Mouse (Mus musculus) 3134 (cell line): ENCODE data around the gene Mcts2.
A peak's percentile ranks its signal among the peaks of the same experiment; 100 is the strongest.
"Not testable (repeated sequence)": the region's sequence is repeated elsewhere in the genome, so short reads cannot be mapped to it uniquely, and the experiment has no call there.

Experiments
- DNase-seq: peaks from one replicate; pipeline ENCODE4 v3.0.0-alpha.2; 2011; ENCODE audit warnings: low spot score; ENCODE audit not compliant: insufficient read length; ENCODE audit errors: extremely low read depth

Mcts2 gene

DNA sequence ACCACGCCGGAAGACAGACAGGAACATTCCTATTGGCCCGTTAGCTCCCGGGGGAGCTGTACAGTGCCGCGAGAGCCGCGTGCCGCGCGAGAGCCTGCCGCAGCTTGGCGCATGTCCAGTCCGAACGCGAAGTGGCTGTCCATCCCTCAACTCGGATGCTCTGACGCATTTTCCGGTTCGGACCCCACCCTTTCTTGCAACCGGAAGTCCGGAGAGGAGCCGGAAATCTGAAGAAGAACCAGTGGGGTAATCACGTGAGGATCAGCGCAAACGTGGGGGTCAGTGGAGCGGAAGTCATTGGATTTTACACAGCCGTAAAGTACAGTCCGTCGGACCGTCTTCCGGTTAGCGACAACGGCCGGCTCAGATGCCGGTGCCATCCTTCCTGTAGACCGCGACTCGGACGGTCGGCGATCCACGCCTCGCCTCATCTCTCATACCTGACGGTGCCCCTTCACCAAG is at the start of gene Mcts2:
Gene Mcts2 (plus strand): TSS at position 230 of the 462 bp plus-strand sequence.
- DNase-seq = no peak

- no peak for DNase-seq
These were observed 49.5 kb upstream of the Mcts2 start for GRCm38 (mm10) chr2:152637381-152637780.

DNA sequence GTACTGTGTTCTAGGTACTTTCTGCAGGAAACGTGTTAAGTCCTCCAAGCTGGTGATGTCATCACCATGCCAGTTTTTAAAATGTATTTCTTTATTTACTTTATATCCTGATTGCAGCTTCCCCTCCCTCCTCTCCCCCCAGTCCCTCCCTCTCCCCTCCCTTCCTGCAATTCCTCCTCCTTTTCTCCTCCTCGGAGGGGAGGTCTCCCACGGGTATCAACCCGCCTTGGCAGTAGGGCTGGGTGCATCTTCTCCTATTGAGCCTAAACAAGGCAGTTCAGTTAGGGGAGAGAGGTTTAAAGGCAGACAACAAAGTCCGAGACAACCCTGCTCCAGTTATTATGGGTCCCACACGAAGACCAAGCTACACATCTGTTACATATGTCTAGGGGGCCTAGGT is 48.0 kb upstream of the Mcts2 start:
- DNase-seq = no peak

DNA sequence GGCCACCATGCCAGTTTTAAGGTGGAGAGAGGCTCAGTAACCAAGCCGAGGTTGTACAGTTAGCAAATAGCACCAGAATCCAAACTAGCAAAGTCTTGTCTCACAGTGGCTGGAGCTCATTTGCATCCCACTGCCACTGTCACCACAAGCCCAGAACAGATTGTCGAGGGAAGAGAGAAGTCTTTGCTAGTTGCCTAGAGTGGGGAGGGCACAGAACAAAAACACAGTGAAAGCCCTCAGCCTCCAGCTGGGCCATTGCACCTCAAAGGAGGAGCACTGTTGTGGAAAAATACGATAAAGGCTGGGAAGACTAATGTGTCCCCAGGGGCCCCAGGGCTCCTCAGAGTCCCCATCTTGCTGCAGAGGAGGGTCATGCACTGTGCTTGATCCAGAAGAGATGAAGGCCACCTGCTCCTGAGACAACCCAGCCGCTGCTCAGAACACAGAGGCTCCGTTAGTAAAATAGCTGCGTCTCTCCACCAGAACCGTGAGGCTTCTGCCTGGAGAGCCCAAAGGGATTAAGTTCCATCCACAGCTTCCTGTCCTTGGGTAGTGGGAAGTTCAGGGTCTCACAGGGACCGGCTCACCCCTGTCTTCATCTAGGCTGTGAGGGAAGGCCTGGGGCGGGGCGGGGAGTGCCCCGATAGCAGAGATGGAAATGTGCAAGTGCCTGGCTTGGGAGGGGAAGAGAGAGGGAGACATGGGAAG is 47.3 kb upstream of the Mcts2 start:
- DNase-seq = no peak

DNA sequence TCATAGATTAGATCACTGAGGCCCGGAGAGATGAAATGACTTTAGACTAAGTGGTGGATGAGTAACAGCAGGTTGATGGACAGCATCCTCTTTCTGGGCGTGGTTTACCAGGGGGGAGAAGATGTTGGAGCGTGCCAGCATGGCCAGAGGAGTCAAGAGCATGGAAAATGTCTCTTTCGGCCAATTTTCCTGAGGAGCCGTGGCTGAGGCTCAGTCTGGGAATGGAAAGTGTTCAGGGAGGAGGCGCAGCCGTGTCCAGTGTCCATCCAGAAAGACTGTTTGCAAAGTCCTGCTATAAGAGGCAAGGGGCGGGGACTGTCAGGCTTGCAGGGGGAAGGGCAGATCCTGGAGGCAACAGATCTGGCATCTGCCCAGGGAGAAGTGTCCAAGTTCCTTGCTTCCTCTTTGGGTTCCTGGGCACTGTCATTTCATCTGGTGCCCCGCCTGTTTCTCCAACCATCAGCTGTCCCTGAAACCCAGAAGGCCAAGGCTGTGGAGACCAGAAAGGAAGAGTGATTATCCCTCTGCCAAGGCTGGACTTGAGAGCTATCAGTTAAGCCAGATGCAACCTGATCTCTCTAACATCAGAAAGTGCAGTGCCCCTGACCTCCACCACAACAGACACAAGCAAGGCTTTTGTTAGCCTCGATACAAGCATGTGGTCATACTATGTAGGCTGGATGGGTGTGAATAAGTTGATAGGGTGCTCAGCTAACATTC is 33.8 kb upstream of the Mcts2 start:
- DNase-seq = peak; percentile 70

GRCm38 (mm10) chr2:152653874-152654715 is 32.7 kb upstream of the Mcts2 start:
- peak; percentile 70 for DNase-seq

DNA sequence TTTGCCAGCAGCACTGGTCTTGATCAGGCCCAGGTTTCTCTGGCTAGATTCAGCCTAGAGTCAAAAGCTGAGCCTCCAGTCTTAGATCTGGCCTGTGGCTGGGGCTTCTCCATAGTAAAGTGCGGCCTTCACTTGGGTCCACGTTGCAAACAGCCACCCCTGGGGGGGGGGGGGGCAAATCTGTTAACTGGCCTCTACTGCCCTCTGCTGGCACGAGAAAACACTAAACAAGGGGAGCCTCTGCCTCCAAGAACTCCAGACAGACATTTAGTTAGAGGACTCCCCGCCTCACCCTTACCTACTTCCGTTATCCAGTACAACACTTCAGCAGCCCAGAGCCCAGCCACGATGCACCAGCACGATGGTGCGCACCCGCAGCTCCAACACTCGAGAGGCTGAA is 29.4 kb upstream of the Mcts2 start:
- DNase-seq = peak; percentile 44

DNA sequence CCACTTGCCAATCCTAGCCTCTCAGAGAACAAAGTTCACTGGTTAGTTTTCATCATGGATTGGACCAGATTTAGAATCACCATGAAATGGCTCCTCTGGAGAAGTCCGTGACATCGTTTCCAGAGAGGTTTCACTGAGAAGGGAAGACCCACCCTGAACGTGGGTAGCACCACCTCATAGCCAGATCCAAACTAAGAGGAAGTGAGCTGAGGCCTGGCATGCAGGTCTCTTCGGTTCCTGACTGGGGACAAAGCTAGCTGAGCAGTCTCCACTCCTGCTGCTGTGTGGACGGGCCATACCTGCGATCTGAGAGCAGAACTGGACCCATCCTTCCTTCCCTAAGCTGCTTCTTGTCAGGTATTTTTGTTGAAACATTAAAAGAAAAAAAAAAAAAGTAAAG is 25.7 kb upstream of the Mcts2 start:
- DNase-seq = no peak

DNA sequence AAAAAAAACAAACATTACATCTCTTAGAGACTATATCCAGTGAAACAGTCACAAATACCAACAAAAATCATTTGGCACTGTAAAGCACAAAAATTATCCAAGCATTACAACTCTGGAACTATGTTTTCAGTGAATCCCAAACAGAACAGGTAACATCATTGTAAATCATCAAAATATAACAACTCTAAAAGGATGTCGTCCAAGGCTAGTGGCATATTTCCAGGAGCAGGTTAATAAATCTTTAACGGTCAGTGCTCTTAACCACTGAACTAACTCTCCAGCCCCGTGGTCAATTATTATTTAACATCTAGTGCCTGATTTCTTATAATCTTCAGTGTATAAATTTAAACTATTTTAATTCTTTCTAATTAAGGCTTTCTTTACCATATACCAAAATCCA is 20.6 kb upstream of the Mcts2 start:
- DNase-seq = not testable (repeated sequence)

DNA sequence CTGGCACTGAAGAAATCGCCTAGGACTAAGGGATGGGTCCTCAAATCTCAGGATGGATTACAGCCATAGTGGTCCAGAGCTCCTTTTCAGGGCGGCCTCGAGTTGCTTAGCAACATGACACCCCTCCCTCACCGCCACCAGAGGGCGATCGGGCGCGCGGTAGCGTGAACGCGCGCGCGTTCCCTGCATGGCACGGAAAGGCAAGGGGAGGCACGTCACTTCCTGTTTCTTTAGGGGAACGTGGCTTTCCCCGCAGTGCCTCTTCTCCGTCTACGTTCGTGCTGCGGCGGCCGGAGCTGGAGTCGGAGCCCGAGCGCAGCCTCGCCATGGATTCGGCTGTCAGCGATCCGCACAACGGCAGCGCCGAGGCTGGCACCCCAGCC is 17.6 kb upstream of the Mcts2 start, which contains the start of gene H13:
Gene H13 (plus strand): TSS at position 206 of the 383 bp plus-strand sequence.
- peak; percentile 97 for DNase-seq

GRCm38 (mm10) chr2:152669639-152670484 is 17.0 kb upstream of the Mcts2 start:
- peak; percentile 59 for DNase-seq

GRCm38 (mm10) chr2:152670983-152671641 is 15.7 kb upstream of the Mcts2 start:
- DNase-seq = no peak

- no peak for DNase-seq
These were observed 15.2 kb upstream of the Mcts2 start for GRCm38 (mm10) chr2:152671642-152671999.

GRCm38 (mm10) chr2:152672166-152672565 is 14.7 kb upstream of the Mcts2 start:
- no peak for DNase-seq

DNA sequence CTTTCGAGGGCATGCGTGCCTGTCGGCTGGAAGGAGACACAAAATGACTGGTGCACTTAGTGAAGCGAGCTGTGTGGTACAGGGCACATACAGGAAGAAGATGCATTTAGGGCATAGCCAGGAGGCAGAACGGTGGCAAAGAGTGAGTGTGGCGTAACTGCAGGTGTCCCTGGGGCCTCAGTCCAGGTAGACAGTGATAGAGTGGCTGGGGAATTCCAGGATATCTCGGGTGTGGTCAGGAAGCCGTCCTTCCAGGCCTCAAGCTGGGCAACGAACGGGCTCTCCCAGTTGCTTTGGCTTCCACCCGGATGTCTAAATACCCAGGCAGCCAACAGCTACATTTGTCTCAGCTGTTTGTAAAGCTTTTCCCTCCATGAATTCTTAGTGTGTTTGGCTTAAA is 12.7 kb upstream of the Mcts2 start:
- no peak for DNase-seq

GRCm38 (mm10) chr2:152675252-152675791 is 11.5 kb upstream of the Mcts2 start:
- DNase-seq = no peak

DNA sequence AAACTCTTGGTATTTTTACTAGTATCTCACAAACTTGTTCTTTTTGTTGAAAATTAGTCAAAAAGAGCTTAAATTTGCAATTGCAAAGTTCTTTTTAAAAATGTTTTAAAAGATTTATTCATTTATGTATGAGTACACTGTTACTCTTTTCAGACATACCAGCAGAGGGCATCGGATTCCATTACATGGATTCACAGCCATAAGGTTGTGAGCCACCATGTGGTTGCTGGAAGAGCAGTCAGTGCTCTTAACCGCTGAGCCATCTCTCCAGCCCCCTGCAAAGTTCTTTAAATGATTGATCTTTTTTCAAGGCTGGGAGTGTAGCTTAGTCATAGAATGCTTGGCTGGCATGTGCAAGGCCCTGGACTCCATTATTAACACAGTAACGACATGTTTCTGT is 8.5 kb upstream of the Mcts2 start:
- DNase-seq = peak; percentile 49

- DNase-seq = no peak
These were observed 7.9 kb upstream of the Mcts2 start for GRCm38 (mm10) chr2:152678925-152679324.

- DNase-seq = no peak
These were observed 7.0 kb upstream of the Mcts2 start for GRCm38 (mm10) chr2:152679701-152680355.
